Mouse (Mus musculus) layer of hippocampus, adult 2 months (tissue): Measurements from ENCODE around the gene Supt4a. TPM values are rescaled to one million over a fixed set of nuclear protein-coding genes. Genes with fewer than 3 reads are reported as not detected.

Experiments used
- DNase-seq, 2 experiments: peaks; one replicate each; pipeline ENCODE4 v3.0.0; 2022; ENCODE audit warnings: low spot score in 2 of 2
- H3K27ac ChIP-seq: fragments of 200-600 bp; 2 replicates; pipeline ENCODE4 v1.8.1; 2022
- H3K4me3 ChIP-seq: fragments of 200-600 bp; 2 replicates; pipeline ENCODE4 v1.8.1; 2022; ENCODE audit warnings: mild to moderate bottlenecking
- CTCF ChIP-seq: fragments of 200-600 bp; conservative IDR thresholded peaks from 2 replicates; pipeline ENCODE4 v1.8.1; 2022; ENCODE audit warnings: antibody characterized with exemption, mild to moderate bottlenecking, moderate library complexity
- total RNA-seq, 2 experiments: library from RNA; stranded (reverse); gene quantifications; 2 replicates each; pipeline ENCODE4 v1.2.3; 2021

Gene Supt4a
- total RNA-seq, 2 experiments from 2014 or later: 72.1 to 72.8 TPM

DNA sequence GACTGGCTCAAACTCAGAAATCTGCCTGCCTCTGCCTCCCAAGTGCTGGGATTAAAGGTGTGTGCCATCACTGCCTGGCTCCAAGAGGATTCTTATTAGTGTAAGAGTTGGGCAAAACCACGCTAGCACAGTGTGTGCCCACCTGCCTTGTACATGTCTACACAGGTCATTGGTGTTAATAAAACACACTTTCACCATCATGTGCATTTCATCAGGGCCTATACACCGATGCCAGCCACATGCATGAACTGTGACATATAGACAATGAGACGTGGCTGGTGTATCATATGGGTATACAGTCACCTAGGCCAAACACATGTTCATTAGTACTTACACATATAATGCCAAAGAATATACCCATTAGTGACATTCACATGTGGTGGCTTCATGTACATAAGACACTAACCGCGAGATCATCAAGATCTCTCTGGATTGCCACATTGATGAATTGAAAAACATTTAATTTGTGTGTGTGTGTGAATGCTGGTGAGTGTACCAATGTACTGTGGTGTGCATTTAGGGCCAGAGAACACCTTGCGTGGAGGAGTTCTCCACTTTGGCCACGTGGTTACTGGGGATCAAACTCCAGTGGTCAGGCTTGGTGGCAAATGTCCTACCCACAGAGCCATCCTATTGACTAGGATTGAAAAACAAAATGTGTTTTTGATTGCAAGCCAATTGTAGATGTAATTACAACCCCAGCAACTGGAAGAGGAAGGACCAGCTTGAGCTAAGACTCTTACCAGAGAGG is 21.0 kb downstream of the Supt4a start:
- TF ChIP-seq CTCF: no peak
- H3K27ac ChIP-seq: no peak overlapping the region
- no peak overlapping the region for H3K4me3 ChIP-seq
- no peak for DNase-seq

DNA sequence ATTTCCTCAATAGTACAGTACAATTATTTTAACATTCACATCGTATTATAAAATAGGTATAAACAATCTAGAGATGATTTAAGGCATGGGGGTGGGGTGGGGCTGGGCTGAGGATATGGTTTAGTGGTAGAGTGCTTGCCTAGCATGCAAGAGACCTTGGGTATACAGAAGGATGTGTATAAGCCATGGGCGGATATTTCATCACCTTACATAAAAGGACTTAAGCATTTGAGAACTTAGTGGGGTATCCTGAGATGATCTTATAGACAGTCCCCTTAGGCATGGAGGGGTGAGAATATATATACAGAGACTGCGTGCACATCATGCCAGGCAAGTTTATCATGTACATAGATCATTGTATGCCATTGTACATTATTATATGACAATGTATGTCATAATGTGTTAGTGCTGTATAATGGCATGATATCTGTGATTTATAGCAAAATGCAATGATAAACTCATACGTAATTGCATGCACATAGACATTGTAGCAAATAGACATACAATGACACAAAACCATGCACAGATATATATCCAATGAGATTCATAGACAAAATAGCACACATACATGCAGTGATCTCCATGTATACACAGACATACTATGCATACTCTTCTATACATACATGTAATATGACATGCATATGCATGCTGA is 21.7 kb downstream of the Supt4a start:
- DNase-seq: no peak
- Histone ChIP-seq H3K4me3 (no peak overlapping the region), H3K27ac (peak overlapping the region; percentile 98; the same call in 1 of the 2 replicates)
- no peak for TF ChIP-seq CTCF

DNA sequence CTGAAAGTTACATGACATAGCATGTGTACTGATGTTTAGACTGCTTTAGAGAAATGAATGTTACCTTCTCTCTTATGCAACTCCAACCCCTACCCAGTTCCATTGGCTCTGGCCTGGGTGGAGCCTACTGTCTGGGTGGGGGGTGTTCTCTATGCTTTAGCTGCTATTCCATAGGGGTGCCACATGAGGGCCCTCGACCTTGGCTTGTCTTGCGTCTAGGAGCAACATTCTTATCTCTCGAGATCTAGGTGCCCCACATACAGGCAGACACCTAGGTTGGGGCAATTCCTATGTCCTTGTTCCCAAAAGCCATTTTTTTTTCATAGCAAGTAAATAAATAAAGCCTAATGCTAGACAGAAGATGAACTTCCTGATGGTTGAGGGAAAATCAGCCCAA is 22.3 kb downstream of the Supt4a start:
- H3K27ac ChIP-seq: peak overlapping the region; percentile 98
- peak; percentile 57 to 65 for DNase-seq
- H3K4me3 ChIP-seq: peak overlapping the region; percentile 67; the same call in 1 of the 2 replicates
- TF ChIP-seq CTCF: peak; percentile 74

DNA sequence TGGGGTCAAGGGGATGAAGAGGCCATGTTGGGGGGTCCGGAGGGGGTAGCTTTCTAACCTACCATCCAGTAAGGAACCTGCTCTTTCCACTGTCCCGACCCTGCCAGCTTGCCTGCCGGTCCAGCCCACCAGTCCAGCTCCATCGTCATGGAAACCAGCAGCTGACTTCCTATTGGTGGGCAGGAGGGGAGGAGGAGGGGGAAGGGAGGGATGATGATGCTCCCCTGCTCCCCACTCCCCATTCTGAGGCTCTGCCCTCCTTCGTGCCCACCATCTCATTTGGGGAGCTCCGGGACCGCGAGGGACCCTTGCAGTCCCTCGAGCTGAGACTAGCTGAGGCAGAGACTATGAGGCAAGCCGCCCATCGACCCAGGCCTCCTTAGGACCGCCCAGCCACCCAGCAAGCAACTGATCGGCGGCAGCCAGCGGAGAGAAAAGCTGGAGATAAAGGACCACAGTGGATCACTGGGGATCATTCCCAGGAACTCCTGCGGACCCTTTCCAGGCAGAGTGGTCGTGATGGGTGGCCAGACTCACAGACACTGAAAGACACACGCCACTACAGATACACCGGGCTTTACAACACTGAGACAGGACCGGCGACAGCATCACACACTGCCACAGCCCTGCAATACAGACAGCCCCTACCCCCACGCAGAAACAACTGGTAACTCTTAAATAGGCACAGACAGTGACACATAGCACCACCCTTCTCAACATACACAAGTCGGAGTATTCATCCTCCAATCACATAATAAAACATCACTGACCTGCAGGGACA is 23.1 kb downstream of the Supt4a start, which contains the start of gene Tspoap1:
TSS of gene Tspoap1 (plus strand) at position 241 of the 781 bp plus-strand sequence.
- Histone ChIP-seq H3K27ac (peak within 1 kb of the TSS; percentile 98), H3K4me3 (peak within 1 kb of the TSS; percentile 67)
- no peak for TF ChIP-seq CTCF
- DNase-seq: peak; percentile 78 to 86

DNA sequence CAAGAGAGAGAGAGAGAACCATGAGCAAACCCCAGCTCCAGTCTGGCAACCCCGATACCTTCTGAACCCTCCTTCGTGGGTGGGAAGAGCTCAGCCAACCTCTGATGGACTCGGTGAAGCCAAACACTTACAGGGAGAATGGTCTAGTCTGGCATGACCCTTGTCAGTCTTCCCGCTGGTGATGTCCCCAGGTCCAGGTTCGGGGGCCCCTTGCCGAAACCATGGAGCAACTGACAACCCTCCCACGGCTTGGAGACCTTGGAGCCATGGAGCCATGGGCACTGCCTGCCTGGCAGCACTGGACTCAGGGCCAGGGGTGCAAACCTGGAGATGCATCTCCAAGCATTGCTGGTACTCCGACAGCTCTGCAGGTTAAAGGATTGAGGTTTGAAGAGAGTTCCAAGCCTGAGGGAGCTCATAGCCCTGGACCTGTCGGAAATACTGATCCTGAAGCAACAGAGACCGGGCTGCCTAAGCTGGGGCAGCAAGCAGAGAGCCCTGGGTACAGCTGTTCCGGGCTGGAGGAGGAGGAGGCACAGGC is 23.9 kb downstream of the Supt4a start:
- Histone ChIP-seq H3K4me3 (peak overlapping the region; percentile 67), H3K27ac (peak overlapping the region; percentile 98)
- no peak for DNase-seq
- TF ChIP-seq CTCF: no peak

DNA sequence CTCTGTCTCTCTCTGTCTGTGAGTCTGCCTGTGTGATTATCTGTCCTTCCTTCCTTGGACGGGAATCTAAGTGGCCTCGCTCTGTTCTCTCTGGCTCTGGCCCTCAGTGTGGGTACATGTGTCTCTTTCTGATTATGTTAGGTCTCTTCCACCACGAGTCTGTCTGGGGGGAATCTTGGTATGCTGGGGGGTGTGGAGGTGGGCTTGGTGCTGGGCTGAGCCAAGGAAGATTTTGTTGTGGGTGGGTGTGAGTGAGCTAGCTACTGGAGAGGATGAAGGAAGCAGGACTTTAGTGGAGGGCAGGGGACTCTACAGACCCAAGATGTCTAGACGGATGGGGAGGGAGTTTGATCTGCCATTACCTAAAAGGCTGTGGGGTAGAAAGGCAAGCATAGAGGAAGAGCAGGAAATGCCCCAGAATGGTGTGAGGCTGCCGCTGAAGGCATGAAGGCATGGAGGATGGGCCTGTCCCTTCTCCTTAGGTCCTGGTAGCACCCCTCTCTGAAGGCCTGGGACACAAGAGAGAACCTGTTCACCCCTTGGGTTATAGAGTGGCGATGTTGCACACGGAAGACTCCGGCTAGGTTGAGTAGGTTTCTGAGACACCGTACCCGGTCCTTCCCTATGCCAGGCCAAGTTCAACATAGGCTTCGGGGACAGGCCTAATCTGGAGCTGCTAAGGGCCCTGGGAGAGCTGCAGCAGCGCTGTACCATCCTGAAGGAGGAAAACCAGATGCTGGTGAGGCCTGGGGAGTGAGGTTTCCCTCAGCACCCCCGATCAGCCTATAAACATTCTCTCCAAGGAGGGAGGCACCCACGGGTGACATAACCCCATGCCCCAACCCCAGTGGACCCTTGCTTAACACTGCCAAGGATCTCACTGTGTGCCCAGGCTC is 24.7 kb downstream of the Supt4a start:
- Histone ChIP-seq H3K4me3 (peak overlapping the region; percentile 67), H3K27ac (peak overlapping the region; percentile 98)
- TF ChIP-seq CTCF: no peak
- no peak for DNase-seq

DNA sequence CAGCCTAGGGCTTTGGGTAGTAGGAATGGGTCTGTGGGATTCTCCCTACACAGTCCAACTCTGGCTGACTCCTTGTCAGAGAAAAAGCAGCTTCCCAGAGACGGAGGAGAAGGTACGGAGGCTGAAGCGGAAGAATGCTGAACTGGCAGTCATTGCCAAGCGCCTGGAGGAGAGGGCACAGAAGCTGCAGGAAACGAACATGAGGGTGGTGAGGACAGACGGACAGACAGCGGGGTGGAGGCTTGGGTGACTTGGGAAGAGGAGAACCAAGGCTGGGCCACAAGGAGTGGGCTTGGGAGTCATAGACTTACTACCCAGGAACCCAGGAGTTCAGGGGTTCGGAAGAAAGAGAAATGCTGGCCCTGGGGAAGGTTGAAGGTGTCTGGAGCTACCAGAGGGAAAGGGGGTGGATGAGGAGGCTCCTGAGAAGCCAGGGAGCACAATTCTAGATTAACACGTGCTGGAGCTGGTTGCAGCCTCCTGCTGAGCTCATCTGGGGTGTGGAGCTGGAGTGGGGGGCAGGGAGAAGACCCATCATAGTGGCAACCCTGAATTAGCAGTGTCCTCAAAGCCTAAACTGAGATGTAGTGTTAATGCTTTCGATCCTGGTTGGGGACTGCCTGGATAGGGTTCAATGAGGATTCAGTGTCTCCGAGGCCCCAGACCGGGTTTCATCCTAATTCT is 25.5 kb downstream of the Supt4a start:
- Histone ChIP-seq H3K27ac (peak overlapping the region; percentile 98), H3K4me3 (peak overlapping the region; percentile 67)
- no peak for TF ChIP-seq CTCF
- no peak for DNase-seq

DNA sequence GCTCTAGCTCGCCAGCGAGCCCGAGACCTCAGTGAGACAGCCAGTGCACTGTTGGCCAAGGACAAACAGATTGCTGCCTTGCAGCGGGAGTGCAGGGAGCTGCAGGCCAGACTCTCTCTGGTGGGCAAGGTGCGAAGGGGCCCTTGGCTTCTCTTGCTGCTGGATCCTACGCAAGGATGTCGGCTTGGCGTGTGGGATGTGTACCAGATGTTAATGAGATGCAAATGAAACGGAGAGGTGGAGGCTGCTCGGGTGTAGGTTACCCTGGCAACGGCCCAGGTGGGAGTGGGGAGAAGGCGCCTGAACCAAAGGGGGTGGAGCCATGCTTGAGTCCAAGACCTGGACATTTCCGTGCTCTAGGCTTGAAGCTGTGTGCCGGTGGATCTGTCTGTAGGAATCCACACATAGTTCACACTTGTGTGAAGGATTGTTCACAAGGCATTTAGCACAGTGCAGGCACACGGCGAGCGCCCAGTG is 26.2 kb downstream of the Supt4a start:
- no peak for TF ChIP-seq CTCF
- DNase-seq: peak; percentile 60 to 67
- peak overlapping the region; percentile 98 for H3K27ac ChIP-seq
- peak overlapping the region; percentile 67 for H3K4me3 ChIP-seq

DNA sequence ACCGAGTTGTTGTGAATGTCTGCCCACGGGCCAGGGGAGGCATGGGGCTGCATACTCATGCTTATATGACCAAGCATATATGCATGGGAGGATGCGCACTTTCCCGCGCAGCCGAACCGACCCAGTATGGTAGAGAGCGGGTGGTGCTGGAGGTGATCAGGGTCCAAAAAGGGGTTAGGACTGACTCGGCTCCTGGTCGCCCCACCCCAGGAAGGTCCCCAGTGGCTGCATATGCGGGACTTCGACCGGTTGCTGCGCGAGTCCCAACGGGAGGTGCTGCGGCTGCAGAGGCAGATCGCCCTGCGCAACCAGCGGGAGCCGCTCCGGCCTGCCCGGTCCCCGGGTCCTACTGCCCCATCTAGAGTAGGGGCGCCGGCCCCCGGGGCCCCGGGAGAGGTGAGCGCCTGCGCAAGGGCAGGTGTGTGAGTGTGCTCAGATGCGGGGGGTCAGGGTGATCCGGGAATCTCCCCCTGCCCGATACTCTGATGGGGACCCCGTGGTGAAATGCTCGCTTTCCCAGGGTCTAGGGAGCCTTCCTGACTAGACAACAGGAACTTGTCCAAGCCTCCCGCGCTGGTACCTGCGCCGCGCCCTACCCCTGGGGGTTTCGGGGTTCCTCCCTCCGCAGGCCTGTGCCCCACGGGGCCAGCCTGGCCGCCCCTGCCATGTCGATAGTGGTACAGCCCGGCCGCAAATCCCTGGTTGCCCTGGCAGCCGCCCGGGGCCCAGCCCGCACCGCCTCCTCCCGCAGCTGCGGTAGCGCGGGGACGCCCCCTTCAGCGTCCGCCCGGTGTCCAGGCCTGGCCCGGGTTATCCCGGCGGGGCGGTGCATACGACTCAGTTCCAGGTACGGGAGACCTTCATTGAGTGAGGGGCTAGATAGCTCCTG is 26.9 kb downstream of the Supt4a start:
- Histone ChIP-seq H3K4me3 (peak overlapping the region; percentile 67), H3K27ac (peak overlapping the region; percentile 98)
- no peak for TF ChIP-seq CTCF
- peak; percentile 52 to 54 for DNase-seq

DNA sequence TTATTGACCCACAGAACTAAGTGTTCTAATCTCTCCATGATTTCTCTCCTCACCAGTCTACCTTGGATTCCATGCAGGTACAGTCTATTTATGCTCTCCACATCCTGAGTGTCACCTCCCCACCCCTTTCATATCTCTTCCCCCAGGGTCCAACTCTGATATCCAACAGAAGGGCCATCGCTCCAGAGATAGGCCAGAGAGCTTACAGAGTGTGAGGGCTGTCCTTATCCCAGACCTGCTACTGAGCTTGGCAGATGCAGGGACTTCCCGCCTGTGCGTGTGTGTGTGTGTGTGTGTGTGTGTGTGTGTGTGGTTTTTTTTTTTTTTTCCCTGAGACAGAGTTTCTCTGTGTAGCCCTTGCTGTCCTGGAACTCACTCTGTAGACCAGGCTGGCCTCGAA is 31.4 kb downstream of the Supt4a start:
- no peak overlapping the region for H3K4me3 ChIP-seq
- TF ChIP-seq CTCF: no peak
- no peak for DNase-seq
- H3K27ac ChIP-seq: no peak overlapping the region
